Mouse (Mus musculus): ENCODE data around the gene Ell.

The Ell gene

DNA sequence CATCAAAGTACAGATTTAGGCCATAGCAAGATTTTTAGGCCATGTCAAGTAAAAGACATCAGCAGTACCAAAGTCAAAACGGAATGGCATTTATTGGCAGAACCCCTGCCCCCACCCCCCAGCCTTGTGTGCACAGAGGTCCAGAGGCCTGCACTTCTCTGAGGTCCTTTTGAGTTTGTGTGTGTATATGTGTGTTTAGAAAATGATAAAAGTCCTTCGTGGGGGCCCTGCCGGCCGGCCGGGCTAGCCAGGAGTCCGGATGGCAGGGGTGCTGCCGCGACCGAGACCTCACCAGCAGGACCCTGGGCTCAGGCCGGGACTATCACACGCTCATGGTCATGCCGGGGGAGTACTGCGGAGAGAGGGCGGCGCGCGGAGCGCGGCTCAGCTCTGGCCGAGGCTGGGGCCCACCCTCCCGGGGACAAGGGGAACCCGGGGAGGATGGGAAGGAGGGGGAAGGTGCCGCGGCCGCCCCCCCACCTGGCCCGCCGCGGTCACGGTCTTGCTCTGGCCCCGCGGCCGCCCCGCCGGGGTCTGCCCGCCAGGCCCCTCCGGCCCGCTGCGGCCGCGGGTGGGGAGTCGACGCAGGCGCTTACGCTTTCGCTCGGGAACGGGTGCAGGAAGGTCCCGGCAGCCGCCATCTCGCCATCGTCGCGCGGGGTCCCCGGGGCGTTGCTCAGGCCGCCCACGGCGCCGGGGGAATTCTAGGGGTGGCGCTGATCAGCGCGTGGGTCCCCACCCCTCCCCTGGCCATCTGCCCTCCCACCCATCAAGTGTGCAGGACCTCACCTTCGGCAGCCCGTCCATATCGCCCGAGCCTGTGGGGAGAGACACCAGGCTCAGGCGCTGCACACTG, 58.4 kb downstream of the Ell start:
- no peak for DNase-seq (ENCODE audit: low read depth, low spot score)

DNA sequence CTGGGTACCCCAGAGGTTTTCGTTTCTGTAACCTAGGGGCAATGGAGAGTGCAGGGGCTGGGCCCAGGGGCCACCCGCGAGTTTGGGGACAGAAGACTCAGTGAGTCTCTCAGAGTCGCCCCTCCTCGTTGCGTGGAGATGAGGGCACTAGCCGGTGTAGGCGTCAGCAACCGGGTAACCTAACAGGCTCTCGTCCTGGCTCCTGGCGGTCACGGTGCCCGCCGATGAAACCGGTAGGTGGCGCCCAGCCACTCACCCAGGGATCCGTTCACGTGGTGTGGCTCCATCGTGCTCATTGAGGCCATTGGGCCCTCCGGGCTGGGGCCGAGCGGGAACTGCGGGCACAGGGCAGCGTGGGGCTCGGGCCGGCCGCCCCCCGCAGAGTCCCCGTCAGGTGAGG, 59.0 kb downstream of the Ell start:
- DNase-seq (ENCODE audit: low read depth, low spot score) = peak; percentile 78

DNA sequence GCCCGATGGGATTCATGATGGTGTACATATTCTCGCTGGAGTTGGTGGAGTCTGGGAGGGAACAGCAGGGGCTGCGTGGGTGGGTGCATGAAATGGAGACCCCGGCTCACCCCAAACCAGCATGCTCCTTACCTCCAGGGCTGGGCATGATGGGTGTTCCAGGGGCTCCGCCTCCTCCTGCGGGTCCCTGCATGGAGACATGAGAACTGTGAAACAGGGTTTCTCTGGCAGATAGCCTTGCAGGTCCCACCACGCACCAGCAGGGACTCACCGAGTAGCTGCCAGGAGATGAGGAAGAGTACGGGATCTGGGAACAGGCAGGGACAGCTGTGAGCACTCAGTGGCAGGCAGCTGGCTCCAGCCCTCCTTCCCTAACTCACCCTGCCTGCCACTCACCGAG, 59.5 kb downstream of the Ell start:
- peak; percentile 78 for DNase-seq (ENCODE audit: low read depth, low spot score)

DNA sequence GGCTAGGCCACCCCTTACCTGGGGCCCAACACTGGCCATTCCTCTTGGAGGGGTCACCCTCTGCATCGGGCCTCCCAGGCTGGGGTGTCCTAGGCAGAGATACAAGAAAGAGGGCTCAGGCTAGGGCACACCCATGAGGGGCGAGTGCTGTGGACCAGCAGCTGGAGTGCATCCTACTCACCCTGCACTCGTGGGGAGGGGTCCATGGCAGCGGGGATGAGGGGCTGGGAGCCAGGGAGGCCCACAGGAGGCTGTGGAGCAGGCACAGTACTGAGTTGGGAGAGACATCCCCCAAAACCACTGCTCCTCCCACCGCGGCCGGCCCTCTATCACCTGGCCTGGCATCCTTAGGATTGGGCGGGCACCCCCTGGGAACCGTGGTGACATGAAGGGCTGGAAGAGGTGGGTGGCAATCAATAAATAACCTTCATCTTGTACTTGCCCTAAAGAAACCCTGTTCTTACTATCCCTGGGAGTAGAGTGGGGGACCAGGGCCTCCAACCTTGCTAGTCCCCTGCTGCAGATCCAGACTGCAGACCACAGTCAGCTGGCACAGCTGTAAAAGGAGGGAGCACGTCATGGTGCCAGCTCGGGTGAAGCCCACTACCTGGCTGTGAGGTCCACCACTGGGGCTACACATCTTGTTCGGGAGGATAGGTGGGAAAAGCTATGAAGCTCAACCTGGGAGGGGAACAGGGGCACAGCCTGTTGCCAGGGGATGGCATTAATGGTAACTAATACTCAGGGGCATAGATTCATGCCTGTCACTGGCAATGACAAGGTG, 60.4 kb downstream of the Ell start:
- no peak for DNase-seq (ENCODE audit: low read depth, low spot score)

DNA sequence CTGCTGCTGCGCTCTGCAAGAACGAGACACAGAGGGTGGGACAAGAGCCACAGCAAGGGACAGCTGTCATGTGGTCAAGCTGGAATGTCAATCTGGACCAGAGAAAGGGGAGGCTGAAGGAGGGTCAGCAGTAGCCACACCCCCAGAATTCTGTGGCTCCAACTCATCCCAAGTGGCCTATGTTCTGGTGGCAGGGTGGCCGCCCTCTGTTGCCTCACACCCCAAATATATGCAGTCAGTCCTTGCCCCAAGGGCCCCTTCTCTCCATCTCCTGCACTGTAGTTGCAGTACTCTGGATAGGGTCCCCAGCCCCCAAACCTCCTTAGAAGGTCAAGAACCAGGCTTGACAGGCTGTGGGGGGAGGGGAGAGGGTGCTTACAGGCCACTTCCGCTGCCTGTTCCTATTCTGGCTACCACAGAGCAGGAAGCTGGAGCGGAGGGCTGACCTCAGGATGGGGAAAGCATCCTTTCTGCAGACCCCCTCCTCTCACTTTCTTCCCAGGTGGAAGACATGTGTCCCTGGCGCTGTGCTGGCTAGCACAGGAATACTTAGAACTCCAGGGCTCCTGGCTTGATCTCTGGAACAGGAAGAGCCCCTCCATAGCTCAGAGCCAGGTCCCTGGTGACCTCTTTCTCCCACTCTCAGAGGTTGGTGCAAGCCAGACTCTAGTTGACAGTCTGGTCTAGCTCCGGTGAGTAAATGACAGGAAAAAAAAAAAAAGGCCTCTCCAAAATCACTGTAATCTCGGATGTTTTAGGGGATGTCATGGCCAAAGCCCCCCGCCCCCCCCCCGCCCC, 61.4 kb downstream of the Ell start:
- no peak for DNase-seq (ENCODE audit: low read depth, low spot score)

DNA sequence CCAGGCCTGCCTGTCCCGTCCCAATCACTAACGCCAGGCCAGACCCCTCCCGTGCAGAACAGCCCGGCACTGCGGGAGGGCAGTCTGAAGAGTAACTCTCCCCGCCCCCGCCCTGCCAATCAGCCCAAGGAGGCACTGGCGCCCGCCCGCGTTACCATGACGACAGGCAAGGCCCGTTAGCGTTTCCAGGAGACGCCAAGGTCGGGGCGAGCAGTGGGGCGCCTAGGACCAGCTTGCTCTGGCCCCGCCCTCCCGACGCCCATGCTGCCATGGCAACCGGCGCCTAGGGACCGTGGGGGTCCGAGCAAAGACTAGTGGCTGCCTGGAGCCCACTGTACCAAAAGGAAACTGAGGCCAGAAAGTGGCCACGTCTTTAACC, 62.0 kb downstream of the Ell start:
- DNase-seq (ENCODE audit: low read depth, low spot score) = peak; percentile 96

DNA sequence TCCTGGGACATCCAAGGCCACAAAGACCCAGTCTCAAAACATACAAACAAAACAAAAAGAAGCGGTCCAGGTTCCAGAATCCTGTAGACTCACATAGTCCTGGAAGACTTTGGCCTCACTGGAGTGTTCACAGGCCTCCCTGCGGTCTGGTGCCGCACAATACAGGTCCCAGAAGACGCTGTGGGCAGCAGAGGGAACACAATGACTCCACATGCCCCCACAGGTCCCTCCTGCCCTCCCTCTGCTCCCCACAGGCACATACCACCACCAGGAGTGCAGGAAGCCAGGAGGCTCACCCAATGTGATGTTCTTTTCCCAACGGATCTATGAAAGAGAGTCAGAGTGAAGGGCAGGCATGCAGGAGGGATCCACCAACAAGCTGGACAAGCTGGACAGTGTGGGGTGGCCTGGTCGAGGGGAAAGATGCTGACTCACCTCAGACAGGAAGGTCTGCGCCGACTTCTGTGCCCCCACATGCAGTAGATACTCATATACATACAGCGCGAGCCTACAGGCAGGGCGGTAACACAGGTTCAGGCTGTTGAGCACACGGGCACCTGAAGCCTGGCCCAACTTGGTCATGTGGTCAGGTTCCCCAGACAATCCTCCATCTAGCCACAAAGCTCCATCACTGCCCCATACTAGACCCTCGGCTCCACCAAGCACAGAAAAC, 63.0 kb downstream of the Ell start:
- no peak for DNase-seq (ENCODE audit: low read depth, low spot score)

DNA sequence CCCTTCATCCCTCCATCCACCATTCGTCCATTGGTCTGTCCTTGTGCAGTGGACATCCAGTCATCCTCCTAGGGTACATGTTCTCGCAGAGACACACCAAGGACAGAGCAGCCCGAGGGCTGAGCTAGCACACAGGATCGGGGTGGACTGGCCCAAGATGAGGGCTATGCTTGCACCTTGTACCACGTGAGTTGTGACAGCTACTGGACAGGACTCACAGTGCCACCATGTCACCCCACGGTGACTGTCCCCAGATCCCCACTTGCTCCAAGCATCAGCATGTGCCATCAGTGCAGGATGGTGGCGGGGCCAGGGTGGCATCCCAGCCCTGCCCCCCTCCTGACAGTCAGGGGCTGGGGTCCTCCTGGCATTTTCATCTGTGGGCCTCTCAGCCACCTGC, 65.3 kb downstream of the Ell start:
- no peak for DNase-seq (ENCODE audit: low read depth, low spot score)

DNA sequence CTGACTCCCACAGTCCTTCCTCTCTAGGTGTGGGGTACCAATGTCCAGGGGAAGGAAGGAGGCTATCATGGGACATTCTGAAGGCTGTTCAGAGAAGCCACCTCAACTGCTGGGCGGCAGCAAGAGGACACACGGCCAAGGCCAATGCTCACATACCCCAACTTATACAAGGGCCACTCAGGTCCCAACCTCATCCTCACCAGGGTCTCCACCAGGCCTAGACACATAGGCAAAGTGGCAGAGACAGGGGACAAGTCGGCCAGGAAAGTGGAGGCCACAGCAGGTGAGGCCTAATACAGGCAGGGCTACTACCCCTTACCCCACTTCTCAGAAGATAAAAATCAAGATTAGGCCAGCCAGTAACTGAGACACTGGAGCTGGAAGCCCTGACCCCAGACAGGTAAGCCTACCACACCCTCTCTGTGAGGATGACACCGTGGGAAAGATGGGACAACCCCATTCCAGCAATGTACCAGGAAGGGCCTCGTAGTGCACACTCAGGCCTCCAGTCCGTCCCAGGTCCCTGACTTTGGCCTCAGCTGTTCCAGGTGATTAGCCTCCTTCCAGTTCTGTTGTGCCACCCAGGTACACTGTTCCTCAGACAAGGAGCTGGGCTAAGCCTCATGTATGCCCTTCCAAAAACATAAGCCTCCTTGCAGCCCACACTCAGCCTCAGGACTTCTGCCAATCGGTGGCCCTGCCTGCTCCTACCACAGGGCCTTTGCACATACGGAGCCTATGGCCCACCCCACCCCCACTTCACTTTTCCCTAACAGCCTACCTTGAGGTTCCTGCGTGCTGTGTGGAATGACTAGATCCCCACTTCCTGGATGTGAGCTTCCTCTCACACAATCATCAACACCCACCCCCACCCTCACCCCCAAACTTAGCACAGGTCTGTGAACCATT, 66.9 kb downstream of the Ell start:
- DNase-seq (ENCODE audit: low read depth, low spot score) = no peak

DNA sequence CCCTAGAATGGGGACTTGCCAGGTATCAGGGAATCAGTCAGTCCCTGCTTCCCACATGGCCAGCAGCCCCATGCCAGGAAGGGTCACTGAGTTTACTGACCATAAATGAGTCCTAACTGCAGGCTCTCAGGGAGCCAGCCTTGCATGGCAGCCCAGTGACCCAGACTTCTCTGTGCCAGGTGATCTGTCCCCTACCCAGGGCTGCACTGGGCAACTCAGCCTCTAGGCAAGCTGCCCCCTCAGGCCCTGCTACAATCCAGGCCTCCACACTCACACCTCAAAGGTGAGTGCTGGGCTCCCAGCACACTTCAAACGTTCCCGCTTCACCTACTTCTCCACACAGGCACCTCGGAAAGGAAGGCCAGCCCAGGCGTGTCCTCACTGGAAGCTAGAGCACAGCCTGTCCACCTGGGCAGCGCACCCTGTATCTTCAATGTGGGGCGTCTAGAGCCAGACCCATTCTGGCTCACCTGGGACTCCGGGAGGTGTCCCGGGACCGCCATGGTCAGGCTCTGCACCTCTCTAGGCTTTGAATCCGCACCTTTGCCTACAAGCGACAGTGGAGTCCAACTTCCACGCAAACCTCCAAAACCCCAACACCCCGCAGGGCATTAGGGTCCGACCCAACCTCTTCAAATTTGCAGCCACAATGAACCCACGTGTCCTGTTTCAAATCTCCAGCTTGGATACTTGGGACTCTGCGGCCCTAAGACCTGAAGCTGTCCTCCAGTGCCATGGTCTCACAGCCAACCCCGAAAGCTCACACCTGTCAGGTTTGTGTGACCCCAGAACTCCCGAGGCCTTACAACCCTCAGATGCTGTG, 67.7 kb downstream of the Ell start:
- no peak for DNase-seq (ENCODE audit: low read depth, low spot score)

DNA sequence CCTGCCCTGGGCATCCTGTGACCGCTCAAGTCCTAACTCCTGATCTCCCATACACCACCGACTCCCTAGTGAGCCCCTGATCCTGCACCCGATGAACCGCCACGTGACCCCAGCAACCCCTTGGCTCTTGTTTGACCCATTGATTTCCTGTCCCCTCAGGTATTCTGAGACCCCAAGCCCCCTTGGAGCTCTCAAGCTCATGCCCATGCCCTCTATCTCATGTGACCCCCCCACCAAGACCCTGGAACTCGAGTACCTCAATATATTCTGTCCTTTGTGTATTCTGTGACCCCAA, 68.3 kb downstream of the Ell start:
- no peak for DNase-seq (ENCODE audit: low read depth, low spot score)

DNA sequence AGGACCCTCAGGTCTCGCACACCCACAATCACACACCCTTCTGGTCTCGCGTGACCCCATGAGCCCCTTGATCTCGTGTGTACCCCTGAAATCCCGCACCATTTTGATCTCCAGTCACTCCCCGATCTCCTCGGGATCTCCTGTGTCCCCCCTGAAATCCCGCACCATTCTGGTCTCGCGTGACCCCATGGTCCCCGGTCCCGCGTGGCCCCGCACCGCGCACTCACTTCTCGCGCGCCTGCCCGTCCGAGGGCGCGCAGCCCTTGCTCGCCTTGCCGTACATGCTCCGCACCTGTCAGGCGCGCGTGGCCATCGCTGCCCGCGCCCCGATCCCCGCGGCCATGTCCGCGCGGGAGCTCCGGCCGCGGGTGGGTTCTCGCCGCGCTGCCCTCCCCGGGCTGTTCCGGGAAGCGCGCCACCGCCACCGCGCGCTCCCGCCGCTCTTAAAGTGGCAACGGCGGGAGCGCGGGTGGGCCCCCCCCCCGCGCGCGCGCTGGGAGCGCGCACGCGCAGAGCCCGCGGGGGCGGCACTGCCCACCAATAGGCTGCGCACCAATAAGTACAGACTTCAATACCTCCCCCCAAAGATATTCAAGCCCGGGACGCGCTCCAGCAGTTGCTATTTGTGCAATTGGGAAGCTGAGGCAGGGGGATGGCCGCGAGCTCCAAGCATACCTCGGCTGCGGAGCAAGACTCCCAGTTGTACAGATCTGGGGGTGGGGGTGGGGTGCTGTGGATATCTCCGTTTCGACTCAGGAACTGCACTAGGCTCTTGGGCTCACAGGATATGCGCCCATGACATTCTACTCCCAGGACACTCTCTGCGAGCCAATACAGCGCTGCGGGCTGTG, 68.9 kb downstream of the Ell start:
- no peak for DNase-seq (ENCODE audit: low read depth, low spot score)

DNA sequence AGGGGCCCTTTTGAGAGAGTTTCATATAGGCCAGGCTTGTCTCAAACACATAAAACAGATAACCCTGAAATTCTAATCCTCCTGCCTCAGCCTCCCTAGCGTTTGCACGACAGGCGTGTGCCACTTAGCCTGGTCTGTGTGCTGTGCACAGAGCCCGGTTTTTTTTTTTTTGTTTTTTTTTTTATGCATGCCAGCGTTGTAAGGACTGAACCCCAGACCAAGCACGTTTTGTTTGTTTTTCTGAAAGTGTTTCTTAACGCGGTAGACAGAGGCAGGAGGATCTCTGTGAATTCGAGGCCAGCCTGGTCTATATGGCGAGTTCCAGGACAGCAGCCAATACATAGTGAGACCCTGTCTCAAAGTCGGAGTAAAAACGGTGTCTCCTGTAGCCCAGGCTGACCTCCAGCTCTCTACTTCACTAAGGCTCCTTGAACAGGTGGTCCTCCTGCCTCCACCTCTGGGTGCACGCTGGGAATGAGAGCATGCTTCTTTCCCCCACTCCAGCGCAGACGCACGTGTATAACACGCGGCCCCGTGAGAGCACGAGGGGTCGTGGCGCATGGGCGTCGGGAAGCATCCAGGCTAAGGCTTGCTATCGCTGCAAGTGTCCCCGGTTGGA, 69.6 kb downstream of the Ell start, which contains the start of gene Ssbp4:
Gene Ssbp4 (minus strand): TSS at position 124 of the 619 bp plus-strand sequence.
- no peak for DNase-seq (ENCODE audit: low read depth, low spot score)

DNA sequence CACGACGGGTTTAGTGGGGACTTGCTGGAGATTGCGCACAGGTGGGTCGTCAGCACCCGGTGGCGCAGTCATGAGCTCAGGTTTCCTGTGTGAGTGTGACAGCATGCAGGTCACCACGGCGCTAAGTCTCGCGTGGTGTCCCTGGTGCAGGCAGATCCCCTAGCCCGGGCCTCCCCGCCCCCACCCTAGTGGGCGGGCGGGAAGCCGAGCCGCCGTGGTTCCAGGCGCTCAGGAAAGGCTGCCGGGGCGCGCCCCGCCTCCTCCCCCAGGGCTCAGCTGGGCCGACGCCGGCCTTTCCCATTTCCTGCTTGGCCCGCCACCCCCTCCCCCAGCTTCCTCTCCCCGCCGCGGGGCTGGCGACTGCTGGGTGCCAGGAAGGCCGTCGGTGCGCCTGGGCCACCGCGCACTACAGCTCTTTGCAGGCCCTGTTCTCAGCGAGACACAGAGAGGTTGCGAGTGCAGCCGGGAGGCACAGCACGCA, 70.2 kb downstream of the Ell start:
- DNase-seq (ENCODE audit: low read depth, low spot score) = peak; percentile 91

DNA sequence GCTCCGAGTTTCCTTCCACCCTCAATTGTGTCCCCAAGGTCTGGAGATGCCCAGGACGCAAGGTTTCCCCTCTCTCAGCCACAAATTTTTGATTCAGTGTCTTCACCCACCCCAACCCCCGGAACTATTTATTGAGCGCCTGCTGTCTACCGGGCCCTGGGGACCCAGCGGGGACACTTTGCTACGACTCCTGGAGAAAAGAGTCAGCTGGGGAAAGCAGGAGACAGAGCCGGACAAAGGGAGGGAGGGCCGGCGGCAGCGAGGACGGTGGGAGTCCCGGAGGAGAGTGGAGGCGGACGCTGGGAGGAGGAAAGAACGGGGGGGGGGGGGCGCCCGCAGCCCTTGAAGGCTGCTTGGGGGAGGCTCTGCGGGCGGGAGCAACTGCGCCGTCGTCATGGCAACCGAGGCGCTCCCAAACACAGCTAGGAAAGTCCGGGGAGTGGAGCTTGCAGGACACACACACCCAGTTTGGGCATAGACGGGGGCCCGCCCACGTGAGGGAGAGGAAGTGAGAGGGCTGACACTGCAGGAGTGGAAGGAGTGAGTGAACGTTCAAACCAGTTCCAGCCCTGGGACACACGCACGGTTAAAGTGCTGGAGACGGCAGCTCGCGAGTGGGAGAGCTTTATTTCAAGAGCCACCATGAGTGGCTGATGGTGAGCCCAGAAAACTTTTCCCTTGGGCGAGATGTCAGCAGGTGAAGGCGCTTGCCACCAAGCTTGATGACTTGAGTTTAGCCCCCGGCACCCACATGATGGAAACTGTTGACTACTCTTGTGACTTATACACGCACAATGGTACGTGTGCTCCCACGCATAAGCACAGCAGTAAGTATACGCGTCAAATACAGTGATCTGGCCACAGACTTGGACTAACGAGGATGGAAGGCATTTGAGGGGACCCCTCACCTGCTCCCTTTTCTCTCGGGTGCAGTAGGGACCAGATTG, 70.9 kb downstream of the Ell start:
- peak; percentile 94 for DNase-seq (ENCODE audit: low read depth, low spot score)

DNA sequence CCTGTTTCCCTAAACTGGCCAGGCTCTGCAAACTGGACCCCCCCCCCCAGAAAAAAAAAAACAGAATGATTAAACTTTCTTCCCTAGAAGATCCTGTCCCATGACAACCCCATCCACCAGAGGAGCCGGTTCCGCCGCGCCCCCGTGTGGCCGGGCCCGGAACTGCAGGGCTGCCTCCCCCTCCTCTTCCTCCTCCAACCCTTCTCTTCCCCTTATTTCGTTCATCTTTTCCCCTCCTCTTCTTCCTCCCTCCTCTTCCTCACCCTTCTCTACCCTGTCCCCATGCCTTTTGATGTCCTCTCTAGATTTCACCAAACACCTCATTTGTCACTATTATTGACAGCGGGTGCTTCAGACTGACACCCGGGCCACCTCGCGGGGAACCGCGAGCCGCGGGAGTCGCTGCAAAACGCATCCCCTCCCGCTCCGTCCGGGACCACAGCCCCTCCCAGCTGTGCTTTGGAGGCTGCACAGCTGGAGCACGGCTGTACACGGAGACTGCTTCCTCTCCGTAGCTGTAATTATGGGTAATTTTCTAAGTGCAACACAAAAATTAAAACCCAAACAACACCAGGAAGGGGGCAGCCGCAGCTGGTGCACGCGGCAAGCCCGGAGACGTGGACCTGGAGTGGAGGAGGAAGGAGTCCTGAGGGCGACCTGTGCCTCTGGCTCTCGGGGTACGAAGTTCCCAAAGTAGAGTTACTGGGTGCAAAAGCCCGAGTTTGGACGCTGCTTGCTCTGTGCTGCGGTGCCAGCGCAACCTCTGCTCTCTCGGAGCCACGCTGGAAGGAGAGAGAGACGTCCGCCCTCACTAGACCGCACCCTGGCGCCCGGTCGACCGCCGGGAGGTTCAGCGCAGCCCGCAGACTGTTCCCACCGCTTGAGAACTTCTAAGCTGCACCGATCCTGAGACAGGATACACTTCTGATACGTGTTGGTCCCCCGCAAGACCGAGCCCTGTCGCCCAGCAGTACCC, 71.8 kb downstream of the Ell start:
- DNase-seq (ENCODE audit: low read depth, low spot score) = peak; percentile 67
